ENCODE assay signal across 16 mouse cellular contexts in genomic region chr15:27723746-27724145, GRCm38 (mm10). TPM values are rescaled to one million over a fixed set of nuclear protein-coding genes. Genes with fewer than 3 reads are reported as not detected.
DNase-seq lines count a peak whose midpoint lies in the region; ATAC-seq and TF ChIP-seq lines count a peak whose summit lies in the region.
"Had no signal": no experiment of that assay in that cellular context is flagged by ENCODE, and none has a peak within 500 bp of the region (broad histone marks: within the 10 kb centered on the region; RNA-seq: fewer than 3 reads in every experiment).

No protein-coding gene starts in this region.

- DNase-seq in heart, embryonic 10.5 days (ENCODE audit: low spot score) = no peak
- no peak for DNase-seq in heart, adult 18-20 months
- DNase-seq in liver, adult 2 months (ENCODE audit: extremely low read depth, low read depth, low spot score) = no peak
- no peak for DNase-seq in liver
- no peak for DNase-seq in right cerebral cortex, postnatal 36 days (ENCODE audit: low spot score in 2 of 2)
- DNase-seq: adrenal gland, postnatal 36 days; cerebellum, adult 11 months; heart, postnatal 4 days; kidney, adult 11 months; left cerebral cortex, postnatal 4 days; right cerebral cortex, postnatal 14 days had no signal

- no peak overlapping the region for H3K9ac ChIP-seq in liver, adult 2 months (ENCODE audit: low read depth, low read length)
- H3K9ac ChIP-seq in intestine, embryonic 16.5 days (ENCODE audit: low read depth, low read length) = no peak overlapping the region
- H3K9ac ChIP-seq: midbrain, embryonic 15.5 days; neural tube, embryonic 15.5 days had no signal

- H3K36me3 ChIP-seq in heart, embryonic 10.5 days = no peaks in the 10 kb centered on the region
- no peaks in the 10 kb centered on the region for H3K36me3 ChIP-seq in liver, adult 2 months (ENCODE audit: control insufficient read depth, insufficient read depth, low read length)
- no peaks in the 10 kb centered on the region for H3K36me3 ChIP-seq in intestine, embryonic 16.5 days (ENCODE audit: control insufficient read depth, insufficient read depth, low read length)
- H3K36me3 ChIP-seq: midbrain, embryonic 15.5 days; neural tube, embryonic 15.5 days had no signal

- no peak for TF ChIP-seq CTCF in liver, adult 2 months (IDR thresholded peaks at IDR 0.05; ENCODE audit: low read depth, low read length)

- TF ChIP-seq POLR2A in liver, adult 2 months (IDR thresholded peaks at IDR 0.05; ENCODE audit: extremely low read depth, insufficient read depth, low read length) = no peak

- H3K27me3 ChIP-seq in heart, embryonic 10.5 days (ENCODE audit: insufficient read depth, poor library complexity, severe bottlenecking) = no peaks in the 10 kb centered on the region
- no peaks in the 10 kb centered on the region for H3K27me3 ChIP-seq in liver, adult 2 months (ENCODE audit: control insufficient read depth, insufficient read depth, low read length)
- H3K27me3 ChIP-seq in intestine, embryonic 16.5 days (replicated peaks; ENCODE audit: control insufficient read depth, insufficient read depth, low read length) = no peaks in the 10 kb centered on the region
- H3K27me3 ChIP-seq: midbrain, embryonic 15.5 days; neural tube, embryonic 15.5 days had no signal

- WGBS in heart, embryonic 10.5 days = 32% methylated on average over 6 of the region's 6 CpGs
- WGBS in liver, adult 2 months = 43% methylated on average over 6 of the region's 6 CpGs
- 55% methylated on average over 6 of the region's 6 CpGs for WGBS in intestine, embryonic 16.5 days

- peak overlapping the region; percentile 36 for H3K27ac ChIP-seq in heart, embryonic 10.5 days
- peak overlapping the region; percentile 31; the same call in 1 of the 2 replicates for H3K27ac ChIP-seq in liver, adult 2 months (replicated peaks; ENCODE audit: insufficient read depth, low read depth, low read length)
- no peak overlapping the region for H3K27ac ChIP-seq in intestine, embryonic 16.5 days (ENCODE audit: low read length)
- H3K27ac ChIP-seq: midbrain, embryonic 15.5 days; neural tube, embryonic 15.5 days had no signal

- ATAC-seq in intestine, embryonic 16.5 days = peak; percentile 67; the same call in 1 of the 2 replicates
- ATAC-seq in megakaryocyte-erythroid progenitor cell, adult 5-6 weeks (replicated peaks; ENCODE audit: low FRiP score, low TSS enrichment, poor library complexity, severe bottlenecking) = peak; percentile 58
- no peak for ATAC-seq in granulocyte monocyte progenitor cell, adult 5-6 weeks (replicated peaks; ENCODE audit: poor library complexity, severe bottlenecking)
- ATAC-seq: midbrain, embryonic 15.5 days had no signal

- no peak overlapping the region for H3K4me3 ChIP-seq in heart, embryonic 10.5 days
- no peak overlapping the region for H3K4me3 ChIP-seq in liver, adult 2 months (ENCODE audit: insufficient read depth, low read depth, low read length)
- no peak overlapping the region for H3K4me3 ChIP-seq in intestine, embryonic 16.5 days (ENCODE audit: low read length)
- H3K4me3 ChIP-seq: midbrain, embryonic 15.5 days; neural tube, embryonic 15.5 days had no signal

- no peaks in the 10 kb centered on the region for H3K79me2 ChIP-seq in liver, adult 2 months (ENCODE audit: control insufficient read depth, insufficient read depth, low read length)

- no peaks in the 10 kb centered on the region for H3K9me3 ChIP-seq in heart, embryonic 10.5 days
- H3K9me3 ChIP-seq in intestine, embryonic 16.5 days (ENCODE audit: control insufficient read depth, low read length) = no peaks in the 10 kb centered on the region

- H3K4me1 ChIP-seq in heart, embryonic 10.5 days = peaks cover 24% of the 10 kb centered on the region
- H3K4me1 ChIP-seq in liver, adult 2 months (ENCODE audit: control insufficient read depth, insufficient read depth, low read length) = no peaks in the 10 kb centered on the region; the same call in 1 of the 2 replicates
- peaks cover 3% of the 10 kb centered on the region; the same call in 1 of the 2 replicates for H3K4me1 ChIP-seq in intestine, embryonic 16.5 days (ENCODE audit: control insufficient read depth, insufficient read depth, low read length)
- H3K4me1 ChIP-seq: midbrain, embryonic 15.5 days had no signal

- no peak overlapping the region for H3K4me2 ChIP-seq in intestine, embryonic 16.5 days (ENCODE audit: low read depth, low read length)
- H3K4me2 ChIP-seq: midbrain, embryonic 15.5 days; neural tube, embryonic 15.5 days had no signal

RNA-seq across cellular contexts. Expression of gene Otulinl, which starts 42.4 kb away (rescaled TPM):
- 3.9 and 4.2 TPM in 2 replicates for polyA plus RNA-seq in heart, embryonic 10.5 days (2016; fragmentation: Nextera tagmentation; extraction: Ambion mirVana)
- 1 to 10 TPM; 1.8 to 4.4 TPM for total RNA-seq in heart, adult 18-20 months (2021)
- total RNA-seq in liver, adult 2 months (2014; rRNA removed) = 2.1 and 3.4 TPM in 2 replicates
- polyA plus RNA-seq in liver, adult 2 months (2012; rRNA removed) = 0.36 and 0.78 TPM in 2 replicates
- 10.7 and 11.0 TPM in 2 replicates for polyA plus RNA-seq in intestine, embryonic 16.5 days (2015; fragmentation: Nextera tagmentation; extraction: Ambion mirVana)
- total RNA-seq in megakaryocyte-erythroid progenitor cell, adult 5-6 weeks (2014; fragmentation: Nextera tagmentation) = 6.9 and 12.7 TPM in 2 replicates
- total RNA-seq in megakaryocyte-erythroid progenitor cell, adult 5-6 weeks (2017) = 3.6 and 4.0 TPM in 2 replicates
- total RNA-seq in granulocyte monocyte progenitor cell, adult 5-6 weeks (2014; fragmentation: Nextera tagmentation) = 56.7 and 73.7 TPM in 2 replicates
- 29.6 and 35.3 TPM in 2 replicates for total RNA-seq in granulocyte monocyte progenitor cell, adult 5-6 weeks (2017)
